Mouse (Mus musculus) frontal cortex, postnatal 25 days (tissue): Measurements from ENCODE around the gene Nlrx1.
A peak's percentile ranks its signal among the peaks of the same experiment; 100 is the strongest.

Experiments used
- DNase-seq, 2 experiments: peaks; one replicate each; pipeline ENCODE4 v3.0.0; 2022; ENCODE audit warnings: low spot score in 2 of 2

Gene Nlrx1

GRCm38 (mm10) chr9:44269077-44269476 lies 678 bp upstream of the Nlrx1 start:
- DNase-seq = no peak

GRCm38 (mm10) chr9:44268027-44268360 lies 405 bp downstream of the Nlrx1 start:
- DNase-seq = peak; percentile 55 to 71

- no peak for DNase-seq
These were observed 926 bp downstream of the Nlrx1 start for GRCm38 (mm10) chr9:44267319-44268026.

- peak in 1 of 2 experiments; percentile 32 for DNase-seq
These were observed 1.7 kb downstream of the Nlrx1 start for GRCm38 (mm10) chr9:44266478-44267226.

- DNase-seq = no peak
These were observed 7.0 kb downstream of the Nlrx1 start for GRCm38 (mm10) chr9:44261388-44261787.

GRCm38 (mm10) chr9:44259014-44259413 lies 9.4 kb downstream of the Nlrx1 start:
- no peak for DNase-seq

GRCm38 (mm10) chr9:44256213-44256612 lies 12.2 kb downstream of the Nlrx1 start:
- DNase-seq = no peak

- no peak for DNase-seq
These were observed 13.3 kb downstream of the Nlrx1 start for GRCm38 (mm10) chr9:44255136-44255521.

- no peak for DNase-seq
These were observed 13.8 kb downstream of the Nlrx1 start for GRCm38 (mm10) chr9:44254508-44255135.

- DNase-seq = no peak
These were observed 15.0 kb downstream of the Nlrx1 start for GRCm38 (mm10) chr9:44253441-44253840.

GRCm38 (mm10) chr9:44251314-44251713 lies 17.1 kb downstream of the Nlrx1 start, which contains the start of gene Pdzd3:
Gene Pdzd3, minus strand, starts transcription at chr9:44251471.
- no peak for DNase-seq

- no peak for DNase-seq
These were observed 18.0 kb downstream of the Nlrx1 start for GRCm38 (mm10) chr9:44250445-44250844.

GRCm38 (mm10) chr9:44249181-44250146 lies 18.9 kb downstream of the Nlrx1 start:
- DNase-seq = peak in 1 of 2 experiments; percentile 45

GRCm38 (mm10) chr9:44247907-44248306 lies 20.5 kb downstream of the Nlrx1 start:
- DNase-seq = no peak

GRCm38 (mm10) chr9:44243621-44244020 lies 24.8 kb downstream of the Nlrx1 start:
- no peak for DNase-seq

GRCm38 (mm10) chr9:44241418-44241817 lies 27.0 kb downstream of the Nlrx1 start:
- no peak for DNase-seq

GRCm38 (mm10) chr9:44240911-44241310 lies 27.5 kb downstream of the Nlrx1 start:
- no peak for DNase-seq

GRCm38 (mm10) chr9:44240399-44240798 lies 28.0 kb downstream of the Nlrx1 start, which contains the start of gene Ccdc153:
Gene Ccdc153, plus strand, starts transcription at chr9:44240676.
- no peak for DNase-seq

- no peak for DNase-seq
These were observed 29.0 kb downstream of the Nlrx1 start for GRCm38 (mm10) chr9:44239447-44239846.

GRCm38 (mm10) chr9:44238501-44239190 lies 29.8 kb downstream of the Nlrx1 start:
- no peak for DNase-seq

GRCm38 (mm10) chr9:44237128-44237527 lies 31.3 kb downstream of the Nlrx1 start:
- DNase-seq = no peak
